Mouse (Mus musculus) adrenal gland, adult 18-20 months (tissue): ENCODE results near the gene Parvg. TPM values are rescaled to one million over a fixed set of nuclear protein-coding genes. Genes with fewer than 3 reads are reported as not detected.
"Not testable (repeated sequence)": the region's sequence is repeated elsewhere in the genome, so short reads cannot be mapped to it uniquely, and the experiment has no call there.

Source experiments
- DNase-seq, 2 experiments: peaks; one replicate each; pipeline ENCODE4 v3.0.0; 2021 to 2022; ENCODE audit warnings: low spot score in 2 of 2
- long read RNA-seq, 2 experiments: library from polyadenylated mRNA; stranded (forward); transcript quantifications; one replicate each; pipeline ENCODE4 v2.0.0; 2021
- total RNA-seq, 2 experiments: library from RNA; stranded (reverse); gene quantifications; 1 replicate in 1 of 2; 2 replicates in 1 of 2; pipeline ENCODE4 v1.2.3; 2021

Gene Parvg
- 1 to 10 TPM; 3.4 to 3.8 TPM for total RNA-seq
- long read RNA-seq, experiment 1, transcript Parvg-201 (13 exons, 2,619 nt): major isoform, 5 of 5 reads
- long read RNA-seq, experiment 1, partial matches to known transcripts: 0 of 5 reads
- long read RNA-seq, experiment 1, other reads (novel, unspliced or antisense): 0 of 5 reads
- long read RNA-seq, experiment 2, partial matches to known transcripts: 2 of 3 reads
- long read RNA-seq, experiment 2, other reads (novel, unspliced or antisense): 1 of 3 reads

- no peak for DNase-seq
These were observed at the start of gene Parvg for GRCm38 (mm10) chr15:84323966-84324869. Parvg (plus strand) TSS chr15:84324026.

GRCm38 (mm10) chr15:84276066-84276465 lies 47.8 kb upstream of the Parvg start:
- no peak for DNase-seq

GRCm38 (mm10) chr15:84278091-84278490 lies 45.7 kb upstream of the Parvg start:
- DNase-seq: no peak

DNA sequence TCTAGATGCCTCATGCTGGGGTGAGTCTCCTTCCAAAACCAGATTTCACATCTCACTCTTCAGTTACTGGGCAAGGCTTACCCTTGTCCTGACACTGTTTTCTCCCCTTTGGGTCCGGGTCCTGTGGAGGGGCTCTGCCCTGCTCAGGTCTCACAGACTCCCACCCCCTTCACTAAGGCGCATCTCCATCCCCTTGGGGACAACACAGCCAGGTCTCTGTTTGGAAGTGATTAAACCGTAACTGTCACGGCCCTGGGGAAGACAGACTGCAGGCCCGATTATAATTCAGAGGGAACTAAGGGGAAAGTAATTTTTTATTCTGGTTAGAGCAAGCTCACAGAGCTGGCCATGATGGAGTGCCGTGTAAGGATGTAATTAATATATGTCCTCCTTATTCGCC lies 45.2 kb upstream of the Parvg start:
- no peak for DNase-seq

- no peak for DNase-seq
These were observed 43.5 kb upstream of the Parvg start for GRCm38 (mm10) chr15:84280309-84280708.

DNA sequence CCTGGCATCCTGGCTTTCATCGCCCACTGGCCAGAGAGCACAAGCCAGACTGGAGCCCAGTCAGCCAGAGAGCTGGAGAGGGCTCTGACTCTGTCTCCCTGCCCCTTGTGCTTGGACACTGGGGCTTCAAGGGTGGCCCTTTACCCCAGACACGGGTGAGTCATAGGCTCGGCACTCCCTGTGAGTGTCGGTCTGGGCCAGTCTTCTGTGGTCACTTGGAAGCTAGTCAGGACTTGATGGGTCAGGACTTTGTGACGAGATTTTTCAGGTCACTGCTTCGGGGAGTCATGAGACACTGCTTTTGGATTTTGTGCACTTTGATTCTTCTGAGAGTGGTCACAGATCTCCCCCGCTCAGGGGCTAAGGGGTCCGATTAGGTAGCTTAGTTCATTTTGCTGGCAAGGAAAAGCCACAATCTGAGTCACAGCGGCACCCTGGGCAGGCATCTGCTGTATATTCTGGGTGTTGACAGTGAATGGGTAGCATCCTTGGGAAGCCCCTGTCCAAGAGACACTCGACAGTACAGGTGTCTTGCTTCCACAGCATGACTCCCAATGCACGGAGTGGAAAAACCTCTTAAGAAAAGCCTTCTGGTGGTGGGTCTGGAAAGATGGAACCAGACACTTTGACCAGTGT lies 43.0 kb upstream of the Parvg start:
- peak in 1 of 2 experiments; percentile 43 for DNase-seq

DNA sequence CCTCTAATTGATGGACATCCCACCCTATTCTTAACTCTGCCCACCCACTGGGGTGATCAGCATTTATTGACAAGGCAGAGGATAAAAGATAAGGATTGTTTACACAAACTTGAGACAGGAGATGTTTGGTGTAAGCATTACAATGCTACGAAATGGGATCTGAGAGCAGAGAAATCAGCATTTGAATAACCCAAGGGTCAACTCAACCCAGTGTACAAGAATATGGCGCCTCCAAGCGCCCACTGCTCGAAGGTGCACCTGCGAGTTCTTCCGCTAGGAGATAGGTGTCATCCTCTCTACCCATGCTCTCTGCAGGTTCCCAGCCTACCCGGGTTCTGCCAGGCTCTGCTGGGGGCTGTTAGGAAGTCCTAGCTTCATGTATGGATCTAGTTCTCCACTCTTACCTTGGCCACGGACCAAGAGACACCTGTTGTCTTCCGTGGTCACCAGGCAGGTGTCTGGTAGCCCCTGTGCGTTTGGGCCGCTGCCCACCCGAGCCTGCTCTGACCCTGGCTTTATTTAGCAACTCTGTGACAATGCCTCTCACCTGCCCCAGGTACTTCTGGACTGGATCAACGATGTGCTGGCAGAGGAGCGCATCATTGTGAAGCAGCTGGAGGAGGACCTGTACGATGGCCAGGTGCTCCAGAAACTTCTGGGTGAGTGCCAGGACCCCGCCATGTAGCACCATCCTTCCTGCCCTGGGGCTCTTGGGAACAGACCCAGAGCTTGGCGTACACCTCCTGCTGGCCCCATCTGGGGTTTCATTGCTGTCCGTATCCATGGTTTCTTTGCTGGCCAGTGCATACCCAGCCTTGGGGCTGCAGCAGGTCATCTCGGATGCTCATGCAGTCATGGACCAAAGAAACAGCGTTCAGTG lies 41.4 kb upstream of the Parvg start:
- no peak for DNase-seq

- DNase-seq: peak; percentile 44 to 57
These were observed 39.8 kb upstream of the Parvg start for GRCm38 (mm10) chr15:84284059-84284458.

GRCm38 (mm10) chr15:84285453-84285852 lies 38.4 kb upstream of the Parvg start:
- no peak for DNase-seq

DNA sequence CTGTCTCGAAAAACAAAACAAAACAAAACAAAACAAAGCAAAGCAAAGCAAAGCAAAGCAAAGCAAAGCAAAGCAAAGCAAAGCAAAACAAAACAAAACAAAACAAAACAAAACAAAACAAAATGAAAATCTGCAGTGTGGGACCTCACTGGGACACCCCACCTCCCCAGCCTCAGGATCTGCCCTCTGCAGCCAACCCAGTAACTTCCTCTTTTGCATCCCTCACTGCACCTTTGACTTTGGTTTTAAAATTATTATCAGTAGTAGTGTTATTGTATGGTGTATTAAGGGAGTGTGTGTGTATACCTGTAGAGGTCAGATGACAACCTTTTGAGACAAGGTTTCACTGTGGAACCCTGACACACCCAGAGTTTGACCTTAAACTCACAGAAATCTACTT lies 34.9 kb upstream of the Parvg start:
- not testable (repeated sequence) for DNase-seq

DNA sequence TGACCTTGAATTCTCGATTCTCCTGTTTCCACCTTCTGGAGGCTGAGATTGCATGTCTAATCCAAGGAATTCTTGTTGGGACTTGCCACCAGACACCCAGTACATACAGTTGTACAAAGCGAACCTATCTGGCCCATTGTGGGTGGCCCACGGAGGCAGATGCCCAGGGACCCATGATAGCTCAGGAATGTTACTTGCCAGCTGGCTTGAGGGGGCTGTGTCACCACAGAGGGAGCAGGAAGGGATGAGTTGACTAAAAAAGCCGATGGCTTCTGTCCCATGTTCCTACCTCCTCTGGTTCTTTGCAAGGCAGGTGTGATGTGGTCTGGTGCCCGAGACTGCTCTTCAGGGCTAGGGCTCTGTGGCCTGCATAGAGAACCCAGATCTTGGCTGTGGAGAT lies 32.7 kb upstream of the Parvg start:
- no peak for DNase-seq

DNA sequence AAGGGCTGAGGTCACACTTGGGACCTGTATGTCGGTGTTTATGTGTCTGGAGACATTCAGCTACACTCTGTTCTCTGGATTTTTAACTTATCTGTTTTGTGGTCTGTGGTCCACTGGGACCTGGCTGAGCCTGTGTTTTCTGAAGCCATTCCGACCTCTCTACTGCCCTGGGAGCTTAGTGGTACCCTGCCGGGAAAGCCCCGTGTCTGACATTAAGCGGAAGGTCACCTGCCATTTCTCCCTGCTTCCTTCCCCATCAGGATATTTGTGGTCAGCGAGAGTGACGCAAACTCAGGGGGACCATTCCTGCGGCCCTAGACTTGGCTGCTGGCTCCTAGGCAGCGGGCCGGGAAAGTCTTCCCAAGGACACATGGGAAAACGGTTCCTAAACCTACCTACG lies 30.2 kb upstream of the Parvg start:
- no peak for DNase-seq

DNA sequence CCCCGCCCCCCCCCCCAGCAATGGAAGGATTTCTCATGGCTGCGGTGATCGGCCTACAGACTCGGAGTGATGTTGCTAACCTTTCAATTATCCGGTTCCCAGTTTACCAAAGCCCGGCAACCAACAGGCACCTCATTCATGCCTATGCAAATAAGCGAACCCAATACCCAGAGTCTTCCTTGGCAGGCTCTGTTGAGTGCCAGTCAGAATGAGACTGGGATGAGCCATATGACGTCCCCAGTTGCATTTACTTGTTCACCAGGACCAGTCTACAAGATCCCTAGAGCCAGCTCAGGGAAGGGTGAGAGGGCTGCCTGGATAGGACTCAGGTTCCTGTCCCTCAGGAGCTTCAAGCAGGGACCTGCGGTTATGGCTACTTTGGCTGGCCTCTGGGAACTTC lies 29.4 kb upstream of the Parvg start:
- DNase-seq: no peak

DNA sequence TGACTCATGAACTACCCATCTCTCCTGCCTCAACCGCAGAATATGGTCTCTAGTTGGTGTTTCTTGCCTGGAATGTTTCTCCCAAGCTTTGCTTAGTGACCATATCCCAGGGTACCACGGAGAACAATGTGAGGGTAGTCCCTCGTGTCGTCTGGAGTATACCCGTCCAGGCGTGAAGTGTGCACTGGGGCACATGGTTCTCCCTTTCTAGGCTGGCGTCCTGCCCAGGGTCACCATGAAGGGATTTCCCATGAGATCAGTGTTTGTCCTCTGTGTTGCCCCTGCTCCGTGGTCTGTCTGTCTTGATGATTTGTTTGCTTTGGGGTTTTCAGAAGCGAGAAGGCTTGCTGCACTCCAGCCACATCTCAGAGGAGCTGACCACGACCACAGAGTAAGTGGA lies 28.6 kb upstream of the Parvg start:
- no peak for DNase-seq

DNA sequence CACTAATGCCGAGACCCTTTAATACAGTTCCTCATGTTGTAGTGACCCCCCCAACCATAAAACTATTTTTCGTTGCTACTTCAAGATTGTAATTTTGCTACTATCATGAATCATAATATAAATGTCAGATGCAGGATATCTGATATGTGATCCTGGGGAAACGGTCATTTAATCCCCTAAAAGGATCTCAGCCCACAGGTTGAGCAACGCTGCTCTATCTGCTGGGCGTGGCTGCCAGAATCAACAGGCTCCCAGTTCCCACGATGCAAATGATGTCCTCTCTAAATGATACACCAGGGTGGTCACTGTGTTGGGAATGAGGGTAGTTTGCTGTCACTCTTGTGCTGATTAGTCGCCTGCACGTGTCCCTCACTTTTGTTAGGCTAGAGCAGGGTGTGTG lies 26.4 kb upstream of the Parvg start:
- DNase-seq: no peak

GRCm38 (mm10) chr15:84298804-84299370 lies 24.9 kb upstream of the Parvg start:
- DNase-seq: no peak

GRCm38 (mm10) chr15:84299662-84300333 lies 24.0 kb upstream of the Parvg start:
- DNase-seq: no peak

DNA sequence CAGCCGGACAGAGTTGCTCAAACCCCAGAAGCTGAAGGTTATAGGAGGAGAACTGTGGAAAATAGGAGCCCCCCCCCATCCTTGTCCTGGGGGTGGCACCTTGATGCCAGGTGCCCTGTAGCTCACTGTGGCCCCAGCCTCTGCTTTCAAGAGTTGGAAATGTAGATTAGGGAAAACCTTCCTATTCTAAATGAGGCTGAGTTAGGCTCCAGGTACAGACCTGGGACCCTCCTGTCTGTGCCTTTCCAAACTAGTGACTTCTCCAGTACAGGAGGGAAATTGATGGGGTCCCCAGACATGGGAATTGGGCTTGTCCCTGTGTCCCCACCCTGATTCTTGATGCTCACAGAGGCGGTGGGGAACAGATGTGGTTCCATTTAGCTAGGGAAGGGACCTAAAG lies 23.2 kb upstream of the Parvg start:
- no peak for DNase-seq

GRCm38 (mm10) chr15:84301026-84301425 lies 22.8 kb upstream of the Parvg start:
- no peak for DNase-seq
